Mouse (Mus musculus) hindbrain, postnatal 0 days (tissue): Measurements from ENCODE around the gene Yif1a. TPM values are rescaled to one million over a fixed set of nuclear protein-coding genes. Genes with fewer than 3 reads are reported as not detected.

Experiments
- ATAC-seq: fragments of 200-750 bp; cut with Nextera tagmentation; 2 replicates; pipeline ENCODE4 v1.8.0; 2017; ENCODE audit warnings: mild to moderate bottlenecking, moderate TSS enrichment, moderate library complexity
- DNase-seq: peaks from one replicate; pipeline ENCODE4 v3.0.0-alpha.2; 2015; ENCODE audit warnings: low spot score
- H3K27ac ChIP-seq: fragments of 300-500 bp; sonication (generic); 2 replicates; pipeline ENCODE4 v1.5.1; 2014; ENCODE audit warnings: mild to moderate bottlenecking
- H3K27me3 ChIP-seq: fragments of 300-500 bp; sonication (generic); 2 replicates; pipeline ENCODE4 v1.6.1; 2014; ENCODE audit warnings: low read length, mixed read lengths; ENCODE audit not compliant: insufficient read depth
- H3K36me3 ChIP-seq: fragments of 300-500 bp; sonication (generic); 2 replicates; pipeline ENCODE4 v1.6.1; 2014; ENCODE audit warnings: low read length, mixed read lengths; ENCODE audit not compliant: insufficient read depth
- H3K4me1 ChIP-seq: fragments of 300-500 bp; sonication (generic); 2 replicates; pipeline ENCODE4 v1.6.1; 2014; ENCODE audit warnings: antibody characterized with exemption, low read length, mixed read lengths; ENCODE audit not compliant: insufficient read depth
- H3K4me2 ChIP-seq: fragments of 300-500 bp; sonication (generic); 2 replicates; pipeline ENCODE4 v1.6.1; 2014; ENCODE audit warnings: low read depth, mild to moderate bottlenecking, low read length, moderate library complexity, mixed read lengths
- H3K4me3 ChIP-seq: fragments of 300-500 bp; sonication (generic); 2 replicates; pipeline ENCODE4 v1.5.1; 2014; ENCODE audit warnings: low read length
- H3K9ac ChIP-seq: fragments of 300-500 bp; sonication (generic); replicated peaks from 2 replicates; pipeline ENCODE4 v1.6.1; 2014; ENCODE audit warnings: mild to moderate bottlenecking, low read length, moderate library complexity, mixed read lengths
- H3K9me3 ChIP-seq: fragments of 300-500 bp; sonication (generic); 2 replicates; pipeline ENCODE4 v1.6.1; 2016; ENCODE audit warnings: low read length, mixed read lengths
- CTCF ChIP-seq: IDR thresholded peaks from 2 replicates; pipeline ENCODE4 v1.5.1; 2016; ENCODE audit warnings: antibody characterized with exemption, control low read depth, low read depth
- WGBS: fragments of 180-500 bp; shearing (Covaris S2); extraction: QIAGEN DNeasy Blood & Tissue Kit; methylation state at CpG from one replicate; pipeline ENCODE4 v1.1.7; 2014; 5-methylcytosine and 5-hydroxymethylcytosine counted together
- polyA plus RNA-seq: library from polyadenylated mRNA; unstranded; fragments of >200 nt; fragmentation: Nextera tagmentation; extraction: Ambion mirVana; gene quantifications from 2 replicates; pipeline ENCODE4 v1.2.1, GENCODE M21; 2015
- total RNA-seq: library from RNA; depleted of rRNA; stranded (reverse); fragments of >200 nt; gene quantifications from 2 replicates; pipeline ENCODE4 v1.2.3, GENCODE M21; 2014

The Yif1a gene
- total and polyA plus RNA-seq, 2 experiments from 2014 or later, result 68.0 to 69.0 TPM

DNA sequence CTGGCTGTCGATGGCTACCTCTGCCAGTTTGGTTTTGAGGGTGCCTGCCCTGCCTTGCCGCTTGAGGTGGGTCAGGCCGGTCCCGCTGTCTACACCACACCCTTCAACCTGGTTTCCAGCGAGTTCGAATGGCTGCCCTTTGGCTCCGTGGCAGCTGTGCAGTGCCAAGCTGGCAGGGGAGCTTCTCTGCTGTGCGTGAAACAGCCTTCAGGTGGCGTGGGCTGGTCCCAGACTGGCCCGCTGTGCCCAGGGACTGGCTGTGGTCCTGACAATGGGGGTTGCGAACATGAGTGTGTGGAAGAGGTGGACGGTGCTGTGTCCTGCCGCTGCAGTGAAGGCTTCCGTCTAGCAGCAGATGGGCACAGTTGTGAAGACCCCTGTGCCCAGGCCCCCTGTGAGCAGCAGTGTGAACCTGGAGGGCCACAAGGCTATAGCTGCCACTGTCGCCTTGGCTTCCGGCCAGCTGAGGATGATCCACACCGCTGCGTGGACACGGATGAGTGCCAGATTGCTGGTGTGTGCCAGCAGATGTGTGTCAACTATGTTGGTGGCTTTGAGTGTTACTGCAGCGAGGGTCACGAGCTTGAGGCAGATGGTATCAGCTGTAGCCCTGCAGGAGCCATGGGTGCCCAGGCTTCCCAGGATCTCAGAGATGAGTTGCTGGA is 19.6 kb upstream of the Yif1a start:
- Histone ChIP-seq H3K4me3 (peak overlapping the region; percentile 38), H3K4me2 (peak overlapping the region; percentile 60), H3K9ac (peak overlapping the region; percentile 52), H3K36me3 (no peaks in the 10 kb centered on the region), H3K27ac (no peak overlapping the region), H3K4me1 (peaks cover 9% of the 10 kb centered on the region; the same call in 1 of the 2 replicates), H3K27me3 (no peaks in the 10 kb centered on the region), H3K9me3 (no peaks in the 10 kb centered on the region)
- 26% methylated on average over 21 of the region's 21 CpGs for WGBS
- no peak; the same call in 1 of the 2 replicates for TF ChIP-seq CTCF
- ATAC-seq (0 out of 2 replicates have a peak, but pooled peaks have one; percentile 15), DNase-seq (peak; percentile 36)

DNA sequence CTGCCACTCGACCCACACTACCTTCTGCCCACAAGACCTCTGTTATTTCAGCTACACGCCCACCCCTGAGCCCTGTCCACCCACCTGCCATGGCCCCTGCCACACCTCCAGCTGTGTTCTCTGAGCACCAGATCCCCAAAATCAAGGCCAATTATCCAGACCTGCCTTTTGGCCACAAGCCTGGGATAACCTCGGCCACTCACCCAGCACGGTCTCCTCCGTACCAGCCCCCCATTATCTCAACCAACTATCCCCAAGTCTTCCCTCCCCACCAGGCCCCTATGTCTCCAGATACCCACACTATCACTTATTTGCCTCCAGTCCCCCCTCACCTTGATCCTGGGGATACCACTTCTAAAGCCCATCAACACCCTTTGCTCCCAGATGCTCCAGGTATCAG is 18.9 kb upstream of the Yif1a start:
- Histone ChIP-seq H3K9me3 (no peaks in the 10 kb centered on the region), H3K9ac (no peak overlapping the region), H3K4me3 (no peak overlapping the region), H3K4me2 (peak overlapping the region; percentile 60), H3K4me1 (peaks cover 9% of the 10 kb centered on the region; the same call in 1 of the 2 replicates), H3K27ac (no peak overlapping the region), H3K36me3 (no peaks in the 10 kb centered on the region), H3K27me3 (no peaks in the 10 kb centered on the region)
- no peak for TF ChIP-seq CTCF
- 86% methylated on average over 5 of the region's 5 CpGs for WGBS
- DNase-seq (no peak), ATAC-seq (no peak)

DNA sequence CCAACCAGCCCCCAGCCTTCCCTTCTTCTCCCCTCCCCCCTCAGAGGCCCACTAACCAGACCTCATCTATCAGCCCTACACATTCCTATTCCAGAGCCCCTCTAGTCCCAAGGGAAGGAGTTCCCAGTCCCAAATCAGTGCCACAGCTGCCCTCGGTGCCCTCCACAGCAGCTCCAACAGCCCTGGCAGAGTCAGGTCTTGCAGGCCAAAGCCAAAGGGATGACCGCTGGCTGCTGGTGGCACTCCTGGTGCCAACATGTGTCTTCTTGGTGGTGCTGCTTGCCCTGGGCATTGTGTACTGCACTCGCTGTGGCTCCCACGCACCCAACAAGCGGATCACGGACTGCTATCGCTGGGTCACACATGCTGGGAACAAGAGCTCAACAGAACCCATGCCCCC is 18.4 kb upstream of the Yif1a start:
- peak overlapping the region; percentile 23; the same call in 1 of the 2 replicates for H3K4me2 ChIP-seq

DNA sequence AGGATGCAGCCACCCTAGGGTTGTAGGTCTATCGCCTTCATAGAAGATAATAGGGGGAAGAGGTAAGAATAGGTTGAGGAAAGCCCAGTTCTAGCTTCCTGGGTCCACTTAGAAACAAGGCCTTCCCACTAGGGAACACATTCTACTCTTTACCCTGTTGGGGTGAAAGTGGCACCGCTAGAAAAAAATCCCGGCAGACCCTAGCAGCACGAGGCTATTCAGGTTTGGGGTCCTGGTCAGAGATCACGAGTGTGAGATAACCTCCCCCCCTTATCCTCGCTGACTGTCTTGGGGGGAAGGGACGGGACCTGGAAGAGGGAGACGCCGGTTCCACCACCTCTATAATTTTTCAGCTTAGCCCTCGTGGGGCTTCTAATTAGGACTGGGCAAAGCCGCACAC is 17.3 kb upstream of the Yif1a start:
- H3K4me1 ChIP-seq, result peaks cover 9% of the 10 kb centered on the region; the same call in 1 of the 2 replicates
- DNase-seq (no peak), ATAC-seq (no peak)
- no peaks in the 10 kb centered on the region for H3K27me3 ChIP-seq
- H3K9ac ChIP-seq, result peak overlapping the region; percentile 40; the same call in 1 of the 2 replicates
- H3K36me3 ChIP-seq, result no peaks in the 10 kb centered on the region
- peak overlapping the region; percentile 80 for H3K4me2 ChIP-seq
- WGBS, result 15% methylated on average over 11 of the region's 11 CpGs
- no peak overlapping the region for H3K27ac ChIP-seq
- no peak for TF ChIP-seq CTCF
- peak overlapping the region; percentile 41 for H3K4me3 ChIP-seq
- no peaks in the 10 kb centered on the region for H3K9me3 ChIP-seq

More for the DNA sequence above, 18.4 kb upstream of the Yif1a start:
- no peak overlapping the region for H3K27ac ChIP-seq
- DNase-seq (no peak), ATAC-seq (no peak)
- no peak for TF ChIP-seq CTCF
- H3K4me3 ChIP-seq, result no peak overlapping the region
- WGBS, result 81% methylated on average over 7 of the region's 7 CpGs
- no peaks in the 10 kb centered on the region for H3K27me3 ChIP-seq
- H3K36me3 ChIP-seq, result no peaks in the 10 kb centered on the region
- no peaks in the 10 kb centered on the region for H3K9me3 ChIP-seq
- no peak overlapping the region for H3K9ac ChIP-seq
- H3K4me1 ChIP-seq, result peaks cover 9% of the 10 kb centered on the region; the same call in 1 of the 2 replicates

DNA sequence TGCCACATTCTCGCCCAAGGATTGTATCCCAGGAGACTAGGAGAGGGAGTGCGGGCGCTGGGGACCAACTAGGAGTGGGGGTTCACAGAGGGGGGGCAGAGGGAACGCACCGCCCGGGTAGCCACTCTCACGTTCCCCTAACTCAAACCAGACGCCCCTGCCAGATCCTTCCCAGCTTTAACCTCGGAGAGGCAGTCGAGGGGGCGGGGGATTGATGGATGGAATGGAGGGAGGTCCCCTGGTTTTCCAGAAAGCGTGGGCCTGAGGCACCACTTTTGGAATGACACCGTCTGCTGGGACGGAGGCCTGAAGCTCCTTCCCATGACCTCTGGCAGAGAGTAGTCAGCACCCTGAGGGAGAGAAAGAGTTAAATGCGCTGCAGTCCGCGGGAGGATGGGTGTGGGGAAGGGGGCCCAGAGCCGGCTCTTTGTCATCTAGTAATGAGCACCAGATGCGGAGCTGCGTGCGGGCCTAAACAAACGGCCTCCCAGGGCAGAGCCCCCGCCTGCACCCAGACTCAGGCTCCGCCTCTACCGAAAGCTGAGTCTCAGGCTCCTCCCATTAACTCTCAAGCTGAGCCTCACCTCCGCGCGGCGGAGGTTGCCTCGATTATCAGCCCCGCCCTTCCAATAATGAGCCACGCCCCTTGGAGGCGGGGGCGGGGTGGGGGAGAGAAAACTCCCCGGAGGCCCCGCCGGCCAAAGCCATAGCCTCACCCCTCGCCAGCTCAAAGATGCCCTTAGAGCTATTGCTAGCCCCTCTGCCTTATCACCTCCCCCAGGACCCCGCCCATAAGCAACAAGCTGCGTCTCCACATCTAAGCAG is 16.6 kb upstream of the Yif1a start:
- H3K9me3 ChIP-seq, result no peaks in the 10 kb centered on the region
- DNase-seq, result peak; percentile 79
- H3K36me3 ChIP-seq, result no peaks in the 10 kb centered on the region
- peaks cover 9% of the 10 kb centered on the region; the same call in 1 of the 2 replicates for H3K4me1 ChIP-seq
- H3K27me3 ChIP-seq, result no peaks in the 10 kb centered on the region
- H3K9ac ChIP-seq, result peak overlapping the region; percentile 40
- under 1% methylated on average over 40 of the region's 40 CpGs for WGBS
- peak; percentile 64 for ATAC-seq
- no peak for TF ChIP-seq CTCF
- H3K4me2 ChIP-seq, result peak overlapping the region; percentile 80
- H3K4me3 ChIP-seq, result peak overlapping the region; percentile 41
- 0 out of 2 replicates have a peak overlapping the region, but pooled peaks have one; percentile 4 for H3K27ac ChIP-seq

DNA sequence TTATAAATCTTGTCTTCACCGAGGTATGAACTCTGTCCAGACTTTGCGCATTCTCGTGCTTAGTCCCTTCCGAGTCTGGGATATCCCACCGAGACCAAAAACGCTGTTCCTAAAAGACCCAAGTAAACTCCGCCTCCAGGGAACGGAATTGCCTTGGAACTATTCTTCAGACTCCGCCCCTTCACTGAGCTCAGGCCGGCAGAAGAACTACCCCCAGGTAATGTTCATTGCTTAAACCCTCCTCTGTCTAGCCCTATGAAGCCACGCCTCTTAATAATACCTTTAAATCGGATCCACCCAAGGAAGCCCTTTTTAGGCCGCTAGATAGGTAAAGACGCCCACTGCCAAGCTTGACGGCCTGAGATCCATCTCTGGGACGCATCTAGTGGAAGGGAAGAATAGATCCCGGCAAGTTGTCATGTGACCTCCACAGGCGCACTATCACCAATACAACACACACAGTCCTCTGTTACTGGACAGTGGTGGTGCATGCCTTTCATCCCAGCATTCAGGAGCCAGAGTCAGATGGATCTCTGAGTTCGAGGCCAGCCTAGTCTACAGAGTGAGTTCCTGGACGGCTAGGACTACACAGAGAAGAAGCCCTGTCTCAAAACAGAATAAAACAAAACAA is 15.8 kb upstream of the Yif1a start:
- peak; percentile 11; the same call in 1 of the 2 replicates for ATAC-seq
- Histone ChIP-seq H3K9me3 (no peaks in the 10 kb centered on the region), H3K4me2 (peak overlapping the region; percentile 80), H3K36me3 (no peaks in the 10 kb centered on the region), H3K4me1 (peaks cover 9% of the 10 kb centered on the region; the same call in 1 of the 2 replicates), H3K27me3 (no peaks in the 10 kb centered on the region), H3K9ac (peak overlapping the region; percentile 40), H3K4me3 (peak overlapping the region; percentile 41), H3K27ac (no peak overlapping the region)
- DNase-seq, result peak; percentile 34
- TF ChIP-seq CTCF, result no peak
- 3% methylated on average over 20 of the region's 20 CpGs for WGBS
